Mouse (Mus musculus) urinary bladder, postnatal 4 days (tissue): ENCODE results near the gene Gm49373.
"Not testable (repeated sequence)": the region's sequence is repeated elsewhere in the genome, so short reads cannot be mapped to it uniquely, and the experiment has no call there.

Experiments
- DNase-seq, 2 experiments: peaks; one replicate each; pipeline ENCODE4 v3.0.0; 2021 to 2022; ENCODE audit warnings: low spot score in 2 of 2

The Gm49373 gene

GRCm38 (mm10) chr9:21072641-21073040, 255 bp downstream of the Gm49373 start:
- DNase-seq: no peak

DNA sequence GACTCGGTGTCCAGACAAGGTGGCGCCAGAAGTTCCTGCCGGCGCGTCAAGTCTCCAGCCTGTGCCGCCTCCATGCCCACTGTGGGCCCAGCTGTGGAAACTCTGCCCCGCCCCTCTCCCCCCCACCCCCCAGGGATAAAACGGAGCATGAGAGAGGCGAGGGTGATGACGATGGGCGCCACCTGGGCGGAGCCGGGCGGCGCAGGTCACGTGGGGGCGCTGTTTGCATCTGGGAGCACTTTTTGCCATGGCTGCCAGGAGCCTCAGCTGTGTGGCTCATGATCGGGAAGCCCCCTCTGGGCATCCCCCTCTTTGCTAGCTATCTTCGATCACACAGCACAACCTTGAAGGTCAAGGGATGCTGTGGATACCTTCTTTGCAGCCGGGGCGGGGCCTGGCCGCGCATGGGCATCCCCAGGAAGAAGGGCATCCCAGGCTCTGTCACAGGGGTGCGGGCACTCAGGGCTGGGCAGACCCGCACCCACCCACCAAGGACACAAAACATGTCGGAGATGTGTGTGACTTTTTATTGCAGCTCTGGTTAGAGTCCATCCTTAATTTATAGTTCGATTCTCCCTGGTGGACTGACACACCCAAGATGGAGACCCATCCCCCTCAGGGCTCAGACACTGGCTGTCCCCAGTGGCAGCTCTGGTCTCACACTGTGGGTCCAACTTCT, 5.8 kb downstream of the Gm49373 start, which contains the start of gene Zglp1:
Zglp1 (minus strand) TSS at position 88 of the 679 bp plus-strand sequence.
- DNase-seq: no peak

- no peak for DNase-seq
These were observed 10.0 kb downstream of the Gm49373 start for GRCm38 (mm10) chr9:21062928-21063327.

- no peak for DNase-seq
These were observed 21.3 kb downstream of the Gm49373 start for GRCm38 (mm10) chr9:21051578-21051977.

- no peak for DNase-seq
These were observed 27.7 kb downstream of the Gm49373 start for GRCm38 (mm10) chr9:21045235-21045634.

DNA sequence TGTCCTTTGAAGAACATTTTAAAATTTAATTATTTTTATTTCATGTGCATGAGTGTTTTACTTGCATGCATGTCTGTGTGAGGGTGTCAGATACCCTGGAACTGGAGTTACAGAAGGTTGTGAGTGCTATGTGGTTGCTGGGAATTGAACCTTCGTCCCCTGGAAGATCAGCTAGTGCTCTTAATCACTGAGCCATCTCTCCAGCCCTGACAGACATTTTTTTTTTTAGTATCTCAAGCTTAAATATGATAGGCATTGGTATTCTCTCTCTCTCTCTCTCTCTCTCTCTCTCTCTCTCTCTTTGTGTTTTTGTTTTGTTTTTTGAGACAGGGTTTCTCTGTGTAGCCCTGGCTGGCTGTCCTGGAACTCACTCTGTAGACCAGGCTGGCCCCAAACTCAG, 28.1 kb downstream of the Gm49373 start:
- DNase-seq: not testable (repeated sequence)

DNA sequence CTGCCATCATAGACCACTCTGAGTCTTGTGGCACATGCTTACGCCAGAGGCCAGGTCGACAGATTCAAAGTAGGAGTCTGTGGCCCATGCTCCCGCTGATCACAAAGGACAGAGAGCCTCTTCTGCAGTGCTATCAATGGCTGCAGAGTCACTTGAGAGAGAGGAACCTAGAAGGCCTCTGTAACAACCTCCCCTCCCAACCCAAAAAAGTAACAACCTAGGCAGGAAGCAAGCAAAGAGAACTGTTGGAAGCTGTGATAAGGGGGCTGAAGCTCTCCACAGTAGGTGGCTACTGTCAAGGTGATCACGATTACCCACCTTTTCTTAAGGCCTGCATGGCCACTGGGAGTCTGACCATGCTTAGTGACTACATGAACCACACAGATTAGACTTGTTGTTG, 29.3 kb downstream of the Gm49373 start:
- DNase-seq: no peak

GRCm38 (mm10) chr9:21041308-21041707, 31.6 kb downstream of the Gm49373 start:
- no peak for DNase-seq

DNA sequence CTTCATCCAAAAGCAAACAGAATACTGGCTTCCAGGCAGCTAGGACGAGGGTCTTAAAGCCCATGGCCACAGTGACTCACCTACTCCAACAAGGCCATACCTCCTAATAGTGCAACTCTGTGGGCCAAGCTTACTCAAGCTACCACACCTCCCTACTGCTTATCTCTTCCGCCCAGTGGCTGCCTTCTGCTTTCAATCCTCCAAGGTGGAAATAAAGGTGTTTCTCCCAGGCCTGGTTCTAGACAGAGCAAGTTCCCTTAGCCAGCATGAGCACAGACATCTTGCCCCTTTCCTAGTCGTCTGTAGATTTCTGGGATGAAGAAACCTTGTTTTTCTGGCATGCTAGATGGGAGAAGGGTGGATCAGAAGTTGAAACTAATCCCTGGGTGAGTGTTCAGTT, 33.1 kb downstream of the Gm49373 start:
- no peak for DNase-seq

GRCm38 (mm10) chr9:21037481-21037891, 35.4 kb downstream of the Gm49373 start:
- peak in 1 of 2 experiments; percentile 37 for DNase-seq

- no peak for DNase-seq
These were observed 36.2 kb downstream of the Gm49373 start for GRCm38 (mm10) chr9:21036666-21037065.

- DNase-seq: no peak
These were observed 36.7 kb downstream of the Gm49373 start for GRCm38 (mm10) chr9:21036161-21036560.

- DNase-seq: no peak
These were observed 37.3 kb downstream of the Gm49373 start for GRCm38 (mm10) chr9:21035586-21035985.

- no peak for DNase-seq
These were observed 38.3 kb downstream of the Gm49373 start for GRCm38 (mm10) chr9:21034481-21035085.

DNA sequence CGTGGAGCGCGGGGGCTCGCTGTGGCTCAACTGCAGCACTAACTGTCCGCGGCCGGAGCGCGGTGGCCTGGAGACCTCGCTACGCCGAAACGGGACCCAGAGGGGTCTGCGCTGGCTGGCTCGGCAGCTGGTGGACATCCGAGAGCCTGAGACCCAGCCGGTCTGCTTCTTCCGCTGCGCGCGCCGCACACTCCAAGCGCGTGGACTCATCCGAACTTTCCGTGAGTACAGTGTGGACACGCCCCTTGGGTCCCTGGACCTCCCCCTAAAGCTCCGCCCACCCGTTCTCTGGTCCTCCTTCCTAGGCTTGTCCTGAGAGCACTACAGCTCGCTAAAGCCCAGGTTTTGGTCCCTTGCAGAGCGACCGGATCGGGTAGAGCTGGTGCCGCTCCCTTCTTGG, 39.8 kb downstream of the Gm49373 start:
- peak; percentile 74 to 88 for DNase-seq

DNA sequence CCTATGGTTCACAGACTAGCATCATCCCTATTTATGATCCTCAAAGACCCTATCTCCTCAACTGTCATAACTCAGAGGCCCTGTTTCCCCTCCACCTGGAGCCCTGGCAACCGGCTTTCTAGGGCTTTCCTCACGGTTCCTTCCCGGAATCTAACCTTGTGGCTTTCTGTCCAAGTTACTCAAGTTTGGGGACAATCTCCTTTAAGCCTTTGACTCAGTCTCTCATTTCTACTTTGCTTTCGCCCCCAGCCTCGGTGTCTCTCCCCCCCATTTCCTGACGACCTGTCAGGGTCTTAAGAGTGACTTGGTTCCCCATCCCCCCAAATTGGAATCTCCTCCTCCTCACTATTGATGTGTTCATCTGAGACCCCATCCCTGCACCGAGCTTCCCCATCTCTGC, 40.4 kb downstream of the Gm49373 start:
- no peak for DNase-seq

DNA sequence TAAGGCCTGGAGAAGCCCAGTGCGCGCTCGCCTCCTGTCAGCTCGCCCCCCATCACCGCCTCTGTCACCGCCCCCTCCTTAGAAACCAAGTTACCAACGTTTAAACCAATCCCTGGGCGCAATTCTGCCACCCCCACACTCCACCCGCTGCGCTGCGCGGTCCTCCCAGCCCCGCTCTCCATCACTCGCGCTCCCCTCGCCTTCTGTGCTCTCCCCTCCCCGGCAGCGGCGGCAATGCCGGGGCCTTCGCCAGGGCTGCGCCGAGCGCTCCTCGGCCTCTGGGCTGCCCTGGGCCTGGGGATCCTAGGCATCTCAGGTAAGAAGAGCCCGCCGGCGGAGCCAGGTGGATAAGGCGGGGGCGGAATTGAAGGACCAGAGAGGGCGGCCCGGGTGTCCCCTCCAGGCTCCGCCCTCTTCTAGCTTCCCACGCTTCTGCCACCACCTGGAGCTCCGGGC, 41.0 kb downstream of the Gm49373 start, which contains the start of gene Icam5:
Icam5 (plus strand) TSS at position 178 of the 456 bp plus-strand sequence.
- DNase-seq: peak in 1 of 2 experiments; percentile 21

DNA sequence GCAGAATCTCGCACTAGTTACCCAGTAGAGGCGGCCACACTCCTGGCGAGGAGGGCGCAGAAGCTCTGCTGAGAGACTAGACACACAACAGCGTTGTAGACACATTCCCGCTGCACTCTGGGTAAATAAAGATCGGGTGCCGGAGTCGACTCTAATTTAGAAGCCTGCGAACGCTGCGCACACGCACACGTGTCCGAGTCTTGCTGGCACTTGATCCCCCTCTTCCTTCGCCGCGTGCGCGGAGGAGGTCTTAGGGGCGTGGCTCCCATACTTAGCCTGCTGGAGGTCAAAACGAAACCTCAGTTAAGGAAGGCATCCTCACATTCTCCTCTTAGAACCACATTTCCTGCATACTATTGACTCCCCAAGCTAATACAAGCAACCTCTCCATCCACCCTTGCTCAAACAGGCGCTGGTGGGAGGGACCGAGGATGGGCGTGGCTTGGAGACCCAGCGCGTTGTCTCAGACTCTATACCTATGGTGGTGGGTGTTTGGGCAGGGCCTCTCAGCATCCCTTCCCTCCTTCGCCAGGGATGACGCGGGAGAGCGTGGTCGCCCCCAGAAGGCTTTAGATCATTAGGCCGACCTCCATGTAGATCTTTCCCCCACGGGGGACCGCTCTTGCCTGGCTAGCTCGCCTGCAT, 41.5 kb downstream of the Gm49373 start:
- peak in 1 of 2 experiments; percentile 61 for DNase-seq

- DNase-seq: peak; percentile 80 to 90
These were observed 42.1 kb downstream of the Gm49373 start for GRCm38 (mm10) chr9:21030781-21031250.

DNA sequence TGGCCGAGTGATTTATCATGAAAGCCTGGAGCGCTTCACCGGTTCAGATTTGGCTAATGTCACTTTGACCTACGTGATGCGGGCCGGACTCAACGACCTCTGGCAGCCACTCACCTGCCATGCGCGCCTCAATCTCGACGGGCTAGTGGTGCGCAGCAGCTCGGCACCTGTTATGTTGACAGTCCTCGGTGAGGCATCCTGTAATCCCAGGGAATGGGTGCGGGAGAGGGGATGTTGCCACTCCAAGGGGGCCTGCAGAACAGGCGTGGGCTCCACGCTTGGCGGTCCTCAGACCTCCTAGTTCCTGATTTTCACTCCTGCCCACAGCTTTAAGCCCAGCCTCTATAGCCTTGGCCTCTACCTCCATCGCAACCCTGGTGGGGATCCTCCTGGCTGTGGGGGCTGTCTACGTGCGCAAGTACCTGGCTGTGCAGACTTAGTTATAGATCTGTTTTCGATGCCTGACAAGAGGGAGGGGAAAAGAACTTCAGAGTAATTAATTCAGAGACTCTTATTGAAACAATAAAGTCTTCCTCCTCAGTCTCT, 42.8 kb downstream of the Gm49373 start:
- no peak for DNase-seq

DNA sequence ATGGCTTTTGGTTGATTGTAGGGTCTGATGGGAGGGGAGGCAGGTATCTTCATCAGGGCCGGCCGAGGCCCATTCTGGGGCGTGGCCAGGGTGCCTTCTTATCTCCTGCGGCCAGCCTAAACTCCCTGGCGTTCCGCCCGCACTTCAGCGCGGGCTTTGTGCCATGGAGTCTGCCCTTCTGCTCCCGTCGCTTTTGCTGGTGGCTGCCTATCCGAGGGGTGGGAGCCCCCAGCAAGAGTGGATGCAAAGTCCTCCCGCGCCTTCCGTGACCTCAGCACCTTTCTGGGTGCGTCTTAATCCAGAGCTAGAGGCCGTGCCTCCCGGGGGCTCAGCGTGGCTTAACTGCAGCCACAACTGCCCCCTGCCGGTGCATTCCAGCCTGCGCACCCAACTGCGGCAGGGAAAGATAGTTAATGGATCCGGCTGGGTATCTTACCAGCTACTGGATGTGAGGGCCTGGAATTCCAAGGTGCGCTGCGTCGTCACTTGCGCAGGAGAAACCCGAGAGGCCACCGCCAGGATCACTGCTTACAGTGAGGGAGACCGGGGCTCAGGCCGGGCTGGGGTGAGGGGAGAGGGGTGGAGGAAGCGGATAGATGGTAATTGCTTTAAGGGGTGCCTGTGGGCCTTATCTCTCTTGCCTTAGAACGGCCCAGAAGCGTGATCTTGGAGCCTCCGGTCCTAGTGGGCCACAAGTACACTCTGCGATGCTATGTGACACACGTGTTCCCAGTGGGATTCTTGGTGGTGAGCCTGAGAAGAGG, 43.4 kb downstream of the Gm49373 start, which contains the start of gene Icam4:
Icam4 (plus strand) TSS at position 83 of the 764 bp plus-strand sequence.
- DNase-seq: peak; percentile 78 to 84
